Mouse (Mus musculus) left cerebral cortex, adult 11 months (tissue): ENCODE results near the gene Dexi.

Experiments used
- DNase-seq: peaks from one replicate; pipeline ENCODE4 v3.0.0; 2022; ENCODE audit warnings: low spot score

Dexi gene

GRCm38 (mm10) chr16:10498096-10498602, 44.7 kb downstream of the Dexi start:
- DNase-seq = no peak

DNA sequence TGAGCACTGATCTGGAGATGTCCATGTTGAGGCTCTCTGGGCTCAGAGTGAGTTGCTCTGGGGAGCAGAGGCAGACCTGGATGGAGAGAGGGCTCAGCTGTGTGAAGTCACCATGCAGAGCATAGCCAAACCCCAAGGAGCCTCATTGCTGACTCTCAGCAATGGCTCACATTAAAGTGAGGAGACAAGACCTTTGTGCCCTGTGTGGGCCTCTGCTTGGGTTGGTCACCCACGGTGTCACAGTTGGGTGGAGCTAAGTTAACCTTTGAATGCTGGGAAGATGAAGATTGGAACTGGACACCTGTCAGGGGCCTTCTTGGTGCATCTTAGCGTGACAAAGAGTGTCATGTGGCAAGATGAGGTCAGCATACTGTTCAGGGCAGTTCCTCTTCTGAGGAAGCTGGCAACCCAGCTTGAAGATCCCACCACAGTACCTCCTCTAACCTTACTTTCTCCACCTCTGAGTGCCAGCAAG, 47.0 kb downstream of the Dexi start:
- no peak for DNase-seq

DNA sequence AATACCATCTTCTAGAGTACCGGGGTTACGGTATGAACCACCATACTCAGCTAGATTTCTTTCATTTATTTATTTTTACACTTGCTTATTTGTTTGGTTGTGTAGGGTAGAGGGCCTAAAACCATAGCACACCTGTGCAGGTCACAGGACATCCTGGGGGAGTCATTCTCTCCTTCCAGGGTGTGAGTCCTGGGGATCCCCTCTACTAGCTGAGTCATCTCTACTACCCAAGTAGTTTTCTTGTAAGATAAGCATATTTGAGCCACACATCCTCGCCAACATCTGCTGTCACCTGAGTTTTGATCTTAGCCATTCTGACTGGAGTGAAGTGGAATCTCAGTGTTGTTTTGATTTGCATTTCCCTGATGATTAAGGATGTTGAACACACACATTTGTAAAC, 50.3 kb downstream of the Dexi start:
- DNase-seq = no peak

- DNase-seq = no peak
These were observed 51.1 kb downstream of the Dexi start for GRCm38 (mm10) chr16:10491716-10492115.

DNA sequence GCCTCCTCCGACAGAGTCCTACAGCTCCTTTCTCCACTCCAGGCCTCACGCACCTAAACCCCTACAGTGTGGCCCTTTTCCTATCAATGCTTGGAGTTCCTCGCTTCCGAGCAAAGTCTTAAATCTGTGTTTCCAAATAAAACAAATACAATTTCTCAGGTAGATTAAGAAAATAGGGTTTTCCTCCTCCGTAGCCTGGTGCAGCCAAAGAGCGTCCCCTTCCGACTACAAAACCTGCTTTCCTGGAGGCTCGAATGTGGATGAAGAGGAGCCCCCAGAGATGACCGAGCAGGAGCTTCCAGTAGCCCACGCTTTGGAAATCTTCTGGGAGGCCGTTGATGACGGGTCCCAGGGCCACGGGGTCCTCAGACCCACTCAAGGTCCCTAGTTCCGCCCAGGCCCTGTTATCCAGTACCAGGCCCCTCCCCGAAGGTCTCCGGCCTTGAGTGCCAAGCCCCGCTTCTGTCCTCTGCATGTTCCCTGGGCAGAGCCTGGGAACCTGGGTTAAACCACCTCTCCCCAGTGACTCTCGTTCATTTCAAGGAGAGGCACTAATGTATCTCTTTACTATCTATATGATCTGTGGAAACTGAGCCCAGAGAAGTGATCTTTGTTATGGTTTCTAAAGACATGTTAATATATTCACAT, 52.2 kb downstream of the Dexi start:
- no peak for DNase-seq

DNA sequence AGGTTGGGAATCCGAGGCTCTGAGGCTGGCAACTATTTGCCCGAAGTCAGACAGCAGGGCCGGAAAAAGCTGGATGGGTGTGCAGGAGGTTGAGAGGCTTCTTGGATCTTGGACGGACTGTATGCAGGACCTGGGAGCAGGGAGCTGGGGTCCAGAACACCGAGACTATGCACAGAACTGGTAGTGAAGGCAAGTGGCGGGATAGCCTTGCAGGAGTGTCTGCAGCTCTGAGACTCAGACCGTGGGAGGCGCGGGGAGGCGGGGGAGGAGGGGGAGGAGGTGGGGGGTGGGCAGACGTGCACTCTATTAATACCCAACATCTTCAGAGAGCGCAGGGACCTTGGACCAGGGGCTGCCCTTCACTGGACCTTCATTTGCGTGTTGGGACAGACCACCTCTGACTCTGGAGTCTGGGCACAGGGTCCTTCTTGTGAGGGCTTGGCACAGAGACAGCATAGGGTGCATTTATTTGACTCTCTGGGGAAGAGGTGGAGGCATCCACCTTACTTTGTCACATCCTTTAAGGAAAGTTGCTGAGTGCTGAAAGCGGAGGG, 52.9 kb downstream of the Dexi start:
- DNase-seq = no peak

DNA sequence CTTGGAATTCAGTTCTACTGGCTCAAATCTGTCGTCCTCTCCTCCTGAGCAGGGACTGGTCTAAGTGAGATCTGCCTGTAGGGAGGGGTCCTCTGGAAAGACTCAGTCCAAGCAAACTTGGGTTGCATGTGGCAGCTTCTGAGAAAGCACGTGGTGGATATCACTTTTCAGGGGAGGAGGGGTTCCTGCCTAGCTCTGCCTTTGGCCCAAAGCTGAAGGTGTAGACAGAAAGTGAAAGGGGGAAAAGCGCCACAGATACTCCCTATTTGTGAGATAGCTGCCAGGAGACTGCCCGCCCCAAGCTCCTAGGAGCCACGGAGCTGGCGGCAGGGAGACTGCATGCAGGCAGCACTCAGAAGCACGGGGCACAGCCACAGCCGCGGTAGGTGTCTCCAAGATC, 53.4 kb downstream of the Dexi start:
- DNase-seq = no peak

DNA sequence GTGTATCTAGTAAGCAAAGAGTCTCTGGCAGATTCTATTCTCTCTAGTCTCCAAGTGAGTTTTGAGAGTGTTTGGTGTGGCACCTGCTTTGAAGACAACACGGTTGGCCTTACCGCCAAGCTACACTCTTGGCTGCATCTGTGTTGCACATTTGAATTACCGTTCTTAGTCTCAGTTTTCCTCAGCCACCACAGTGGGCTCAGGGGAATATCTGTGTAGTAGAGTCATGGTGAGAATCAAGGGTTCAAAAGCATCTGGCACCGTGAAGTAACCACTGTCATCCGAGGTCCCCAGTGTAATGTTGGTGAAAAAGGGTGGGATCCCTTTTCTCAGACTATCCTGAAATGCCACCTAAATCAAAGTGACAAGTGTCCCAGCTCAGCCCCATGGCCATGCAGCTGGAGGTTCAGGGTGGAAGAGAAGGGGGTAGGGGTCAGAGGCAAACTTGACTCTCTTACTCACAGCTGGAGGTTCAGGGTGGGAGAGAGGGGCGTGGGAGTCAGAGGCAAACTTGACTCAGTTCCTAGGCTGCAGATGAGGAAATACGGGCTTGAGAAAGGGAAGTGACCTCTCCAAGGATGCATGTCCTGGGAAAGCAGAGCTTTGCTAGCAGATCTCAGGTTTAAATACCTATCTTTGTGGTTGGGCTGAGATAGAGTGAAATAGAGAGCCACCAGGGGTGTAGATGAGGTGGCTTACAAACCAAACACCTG, 53.9 kb downstream of the Dexi start:
- no peak for DNase-seq

DNA sequence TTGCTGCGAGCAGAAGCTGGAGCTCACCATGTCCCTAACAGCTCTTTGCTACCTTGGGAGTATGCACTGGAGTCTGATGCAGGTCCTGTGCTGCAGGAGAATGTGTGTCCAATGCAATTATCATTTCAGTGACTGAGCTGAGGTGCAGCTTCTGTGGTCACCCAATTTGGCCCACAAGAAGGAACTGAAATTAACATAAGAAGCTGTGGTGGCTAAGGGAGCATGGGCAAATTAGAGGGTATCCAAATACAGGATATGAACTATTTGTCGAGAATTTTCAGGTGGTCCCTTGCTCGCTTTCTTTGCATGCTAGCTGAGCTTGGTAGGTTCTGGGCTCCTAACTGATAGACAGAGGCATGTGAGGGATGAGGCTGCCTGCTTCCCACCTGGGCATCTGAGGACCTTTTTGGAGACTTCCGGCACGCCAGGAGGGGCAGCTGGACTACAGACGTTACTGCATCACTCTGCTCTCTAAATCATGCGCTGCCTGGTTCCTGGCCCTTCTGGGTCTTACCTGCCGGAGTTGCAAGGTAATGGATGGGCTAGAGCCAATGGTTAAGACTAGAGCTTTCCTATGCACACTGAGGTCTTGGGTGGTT, 54.9 kb downstream of the Dexi start:
- DNase-seq = no peak

- no peak for DNase-seq
These were observed 55.9 kb downstream of the Dexi start for GRCm38 (mm10) chr16:10486993-10487392.

- DNase-seq = no peak
These were observed 60.5 kb downstream of the Dexi start for GRCm38 (mm10) chr16:10482343-10482742.

- no peak for DNase-seq
These were observed 63.0 kb downstream of the Dexi start, which contains the start of gene Ciita for GRCm38 (mm10) chr16:10479857-10480256. Gene Ciita, plus strand, starts transcription at chr16:10480059.

DNA sequence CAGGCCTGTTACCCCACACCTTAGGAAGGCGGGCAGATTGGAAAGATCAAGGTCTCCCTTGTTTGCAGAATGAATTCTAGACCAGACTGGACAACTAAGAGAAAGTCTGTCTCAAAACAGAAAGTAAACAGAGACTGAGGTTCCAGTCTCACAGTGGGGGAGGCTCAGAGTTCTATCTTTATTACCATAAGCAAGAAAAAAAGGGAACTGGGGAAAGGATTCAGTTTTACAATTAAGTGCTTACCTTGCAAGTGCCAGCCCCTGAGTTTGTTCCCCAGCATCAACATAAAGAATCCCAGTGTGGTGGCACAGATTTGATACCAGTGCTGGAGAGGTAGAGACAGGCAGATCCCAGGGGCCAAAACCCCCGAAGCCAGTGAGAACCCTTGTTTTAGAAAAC, 66.9 kb downstream of the Dexi start:
- no peak for DNase-seq

GRCm38 (mm10) chr16:10474956-10475355, 67.9 kb downstream of the Dexi start:
- no peak for DNase-seq

DNA sequence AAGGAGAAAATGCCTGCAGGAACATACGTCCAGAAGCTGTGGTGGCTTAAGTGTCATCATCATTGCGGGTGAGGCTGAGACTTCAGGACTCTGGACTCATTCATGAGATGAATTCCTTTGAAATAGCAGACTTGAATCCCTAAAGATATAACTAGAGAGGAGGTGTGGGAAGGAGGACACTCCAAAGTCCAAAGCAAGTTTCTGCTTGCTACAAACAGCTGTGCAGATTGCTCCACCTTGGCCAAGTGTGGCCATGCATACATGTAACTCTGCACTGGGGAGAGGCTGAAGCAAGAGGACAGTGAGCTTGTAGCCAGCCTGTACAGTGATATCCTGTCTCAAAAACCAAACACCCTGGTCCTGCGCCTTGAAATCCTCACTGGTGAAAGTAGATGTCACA, 70.9 kb downstream of the Dexi start:
- DNase-seq = no peak

DNA sequence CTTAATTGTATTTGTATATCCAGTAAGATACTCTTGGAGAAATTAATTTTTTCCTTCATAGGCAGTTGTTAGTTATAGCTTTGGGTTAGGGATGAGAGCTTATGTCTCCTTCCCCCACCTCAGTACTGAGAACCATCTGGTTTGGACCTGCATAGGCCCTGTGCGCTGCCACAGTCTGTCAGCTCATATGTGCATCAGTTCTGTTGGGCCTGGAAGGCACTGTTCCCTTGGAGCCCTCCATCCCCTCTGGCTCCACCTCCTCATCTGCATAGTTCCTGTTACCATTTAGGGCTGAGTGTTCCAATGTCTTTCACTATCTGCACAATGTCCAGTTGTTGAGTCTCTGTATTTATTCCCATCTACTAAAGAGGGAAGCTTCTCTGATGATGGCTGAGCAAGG, 74.7 kb downstream of the Dexi start:
- DNase-seq = no peak

GRCm38 (mm10) chr16:10467391-10468107, 75.3 kb downstream of the Dexi start:
- DNase-seq = no peak

DNA sequence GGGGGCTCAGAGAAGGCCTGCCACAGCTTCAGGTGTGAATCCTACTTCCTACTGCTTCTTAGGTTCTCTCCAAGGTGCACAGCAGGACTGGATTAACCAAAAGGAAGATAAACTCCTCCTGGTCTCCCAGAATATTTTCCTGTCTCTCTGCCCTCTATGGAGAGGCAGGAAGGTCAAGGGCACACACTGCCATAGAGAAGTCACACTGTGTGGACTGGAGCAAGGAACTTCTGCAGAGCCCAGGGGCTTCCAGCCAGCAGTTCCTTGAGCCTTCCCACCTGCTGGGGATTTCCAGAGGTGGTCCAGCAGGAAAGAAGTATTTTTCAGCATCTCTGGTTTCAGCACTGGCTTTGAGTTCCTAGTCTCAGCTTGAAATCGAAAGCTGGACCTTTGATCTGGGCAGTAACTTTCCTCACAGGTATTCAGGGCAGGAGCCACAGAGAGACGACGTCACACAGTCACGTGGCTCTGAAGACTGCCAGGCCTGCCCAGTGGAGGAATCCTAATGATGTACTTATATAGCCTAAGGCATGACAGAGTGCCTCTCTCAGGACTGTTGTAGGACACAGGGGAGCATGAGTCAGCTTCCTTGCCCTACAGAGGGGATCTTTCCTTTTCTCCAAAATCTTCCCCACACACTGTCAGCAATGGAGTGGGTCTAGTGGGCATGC, 77.7 kb downstream of the Dexi start:
- DNase-seq = no peak

GRCm38 (mm10) chr16:10461178-10461577, 81.7 kb downstream of the Dexi start:
- no peak for DNase-seq

GRCm38 (mm10) chr16:10460188-10460587, 82.7 kb downstream of the Dexi start:
- DNase-seq = no peak

DNA sequence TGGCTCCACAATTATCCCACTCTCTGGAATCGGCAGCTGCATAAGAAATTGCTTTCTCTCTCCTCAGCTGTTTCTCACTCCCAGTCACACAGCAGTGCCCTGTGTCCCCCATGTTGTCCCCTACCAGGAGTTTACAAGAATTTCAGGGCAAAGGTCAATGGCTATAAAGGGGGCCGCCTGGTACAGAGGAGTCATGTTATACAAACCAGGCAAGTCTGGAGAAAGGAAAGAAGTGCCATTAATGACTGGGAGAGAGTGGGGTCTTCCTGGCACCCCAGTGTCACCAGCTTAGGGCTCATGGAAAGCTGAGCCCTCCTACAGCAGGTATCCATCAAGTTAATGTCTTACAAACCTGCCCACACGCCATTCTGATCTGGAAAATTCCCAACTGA, 88.3 kb downstream of the Dexi start:
- DNase-seq = no peak
